In genomic region chr7:74693049-74693448, GRCm38 (mm10) we compare ENCODE assay signal across 16 mouse cellular contexts.
DNase-seq lines count a peak whose midpoint lies in the region; ATAC-seq and TF ChIP-seq lines count a peak whose summit lies in the region.
"Had no signal": no experiment of that assay in that cellular context is flagged by ENCODE, and none has a peak within 500 bp of the region (broad histone marks: within the 10 kb centered on the region; RNA-seq: fewer than 3 reads in every experiment).

No protein-coding gene starts in this region.

- ATAC-seq in granulocyte monocyte progenitor cell, adult 5-6 weeks (replicated peaks; ENCODE audit: poor library complexity, severe bottlenecking): peak; percentile 74
- peak; percentile 50 for ATAC-seq in lung, postnatal 0 days
- ATAC-seq in midbrain, embryonic 16.5 days: no peak
- ATAC-seq: intestine, embryonic 15.5 days had no signal

- no peaks in the 10 kb centered on the region for H3K9me3 ChIP-seq in MEL (replicated peaks; ENCODE audit: insufficient read depth, low read length)
- H3K9me3 ChIP-seq in lung, postnatal 0 days (ENCODE audit: low read length): no peaks in the 10 kb centered on the region
- H3K9me3 ChIP-seq in midbrain, embryonic 16.5 days (replicated peaks; ENCODE audit: control insufficient read depth, low read length, poor library complexity, severe bottlenecking): no peaks in the 10 kb centered on the region
- H3K9me3 ChIP-seq: forebrain, embryonic 10.5 days; hindbrain, embryonic 10.5 days; intestine, embryonic 15.5 days; midbrain, embryonic 12.5 days had no signal

- peak; percentile 23 for DNase-seq in heart, adult 8-10 months (ENCODE audit: low spot score)
- no peak for DNase-seq in heart, postnatal 36 days
- DNase-seq in MEL (ENCODE audit: low read depth, low spot score): peak; percentile 2
- peak; percentile 47 for DNase-seq in lung, postnatal 0 days (ENCODE audit: low spot score)
- no peak for DNase-seq in urinary bladder, postnatal 25 days (ENCODE audit: low spot score)
- DNase-seq: cerebellum, postnatal 14 days; gastrocnemius, postnatal 36 days; layer of hippocampus, adult 9-11 months; right cerebral cortex, postnatal 14 days had no signal

- 49% methylated on average over 3 of the region's 3 CpGs for WGBS in lung, postnatal 0 days
- 79% methylated on average over 3 of the region's 3 CpGs for WGBS in midbrain, embryonic 16.5 days

- H3K9ac ChIP-seq in MEL (ENCODE audit: control insufficient read depth, low read depth, low read length, poor library complexity, severe bottlenecking): no peak overlapping the region
- H3K9ac ChIP-seq in lung, postnatal 0 days (replicated peaks; ENCODE audit: low read depth): no peak overlapping the region
- H3K9ac ChIP-seq in midbrain, embryonic 16.5 days (ENCODE audit: low read depth, low read length): no peak overlapping the region
- H3K9ac ChIP-seq: intestine, embryonic 15.5 days; liver, embryonic 14.5 days; midbrain, embryonic 12.5 days had no signal

- no peak for TF ChIP-seq EP300 in MEL (IDR thresholded peaks at IDR 0.05; ENCODE audit: low read depth in 1 of 2, low read length in 2 of 2)
- peak; percentile 68 for TF ChIP-seq EP300 in lung, postnatal 0 days (IDR thresholded peaks at IDR 0.05)

- no peaks in the 10 kb centered on the region for H3K79me2 ChIP-seq in MEL (ENCODE audit: control insufficient read depth, insufficient read depth, low read length, poor library complexity)

- H3K4me2 ChIP-seq in lung, postnatal 0 days (replicated peaks; ENCODE audit: low read depth, low read length): no peak overlapping the region
- no peak overlapping the region for H3K4me2 ChIP-seq in midbrain, embryonic 16.5 days (ENCODE audit: low read length)
- H3K4me2 ChIP-seq: intestine, embryonic 15.5 days; midbrain, embryonic 12.5 days had no signal

- no peak for TF ChIP-seq CTCF in MEL (IDR thresholded peaks at IDR 0.05 in 2 of 3, conservative IDR thresholded peaks at IDR 0.05 in 1 of 3; ENCODE audit: control insufficient read depth in 1 of 3, insufficient read depth in 1 of 3, low read depth in 2 of 3, low read length in 3 of 3, poor library complexity in 1 of 3, severe bottlenecking in 1 of 3)
- peak; percentile 17; the same call in 1 of the 2 replicates for TF ChIP-seq CTCF in lung, postnatal 0 days (IDR thresholded peaks at IDR 0.05)

- H3K4me3 ChIP-seq in MEL (ENCODE audit: control insufficient read depth in 1 of 2, insufficient read depth in 1 of 2, low read depth in 2 of 2, low read length in 2 of 2): no peak overlapping the region
- no peak overlapping the region for H3K4me3 ChIP-seq in lung, postnatal 0 days (ENCODE audit: low read depth, low read length)
- H3K4me3 ChIP-seq in midbrain, embryonic 16.5 days (ENCODE audit: low read depth, low read length): no peak overlapping the region
- H3K4me3 ChIP-seq: forebrain, embryonic 10.5 days; hindbrain, embryonic 10.5 days; intestine, embryonic 15.5 days; midbrain, embryonic 12.5 days had no signal

- no peak overlapping the region for H3K27ac ChIP-seq in MEL (ENCODE audit: control insufficient read depth, low read depth, low read length)
- H3K27ac ChIP-seq in lung, postnatal 0 days (ENCODE audit: low read length): no peak overlapping the region
- no peak overlapping the region for H3K27ac ChIP-seq in midbrain, embryonic 16.5 days (ENCODE audit: low read length)
- H3K27ac ChIP-seq: forebrain, embryonic 10.5 days; hindbrain, embryonic 10.5 days; intestine, embryonic 15.5 days; liver, embryonic 14.5 days; midbrain, embryonic 12.5 days had no signal

- no peaks in the 10 kb centered on the region for H3K27me3 ChIP-seq in MEL (ENCODE audit: control insufficient read depth in 1 of 2, insufficient read depth in 2 of 2, low read length in 2 of 2)
- H3K27me3 ChIP-seq in lung, postnatal 0 days (replicated peaks; ENCODE audit: insufficient read depth, low read length): no peaks in the 10 kb centered on the region
- H3K27me3 ChIP-seq in midbrain, embryonic 16.5 days (ENCODE audit: control insufficient read depth, insufficient read depth, low read depth, low read length): no peaks in the 10 kb centered on the region
- H3K27me3 ChIP-seq: intestine, embryonic 15.5 days; midbrain, embryonic 12.5 days had no signal

- no peaks in the 10 kb centered on the region for H3K36me3 ChIP-seq in MEL (ENCODE audit: control insufficient read depth in 1 of 2, insufficient read depth in 2 of 2, low read length in 2 of 2)
- H3K36me3 ChIP-seq in lung, postnatal 0 days (ENCODE audit: insufficient read depth, low read length): no peaks in the 10 kb centered on the region
- H3K36me3 ChIP-seq in midbrain, embryonic 16.5 days (ENCODE audit: control insufficient read depth, insufficient read depth, low read length): no peaks in the 10 kb centered on the region
- H3K36me3 ChIP-seq: forebrain, embryonic 10.5 days; hindbrain, embryonic 10.5 days; intestine, embryonic 15.5 days; midbrain, embryonic 12.5 days had no signal

- no peak for TF ChIP-seq RAD21 in MEL (IDR thresholded peaks at IDR 0.05; ENCODE audit: low read depth, low read length)

- no peak for TF ChIP-seq POLR2A in MEL (IDR thresholded peaks at IDR 0.05; ENCODE audit: control insufficient read depth in 1 of 2, insufficient read depth in 1 of 2, low read depth in 1 of 2, low read length in 2 of 2, poor library complexity in 1 of 2)

- intact Hi-C loops in heart, postnatal 36 days (cut with DNase I): loop anchor here (5.0 kb wide), 1 partner anchor 136 kb away; no protein-coding TSS in a partner anchor

- no peaks in the 10 kb centered on the region for H3K4me1 ChIP-seq in MEL (ENCODE audit: control insufficient read depth in 1 of 2, insufficient read depth in 2 of 2, low read length in 2 of 2)
- no peaks in the 10 kb centered on the region for H3K4me1 ChIP-seq in lung, postnatal 0 days (ENCODE audit: insufficient read depth, low read depth, low read length)
- H3K4me1 ChIP-seq in midbrain, embryonic 16.5 days (ENCODE audit: control insufficient read depth, insufficient read depth, low read length): no peaks in the 10 kb centered on the region
- H3K4me1 ChIP-seq: intestine, embryonic 15.5 days had no signal

TF ChIP-seq in MEL, 35 proteins besides CTCF, POLR2A, EP300 and RAD21:
- TF ChIP-seq ETS1 (IDR thresholded peaks at IDR 0.05; ENCODE audit: low read depth, low read length) (no peak), MXI1 (IDR thresholded peaks at IDR 0.05; ENCODE audit: low read depth, low read length) (no peak), GATA1 (IDR thresholded peaks at IDR 0.05; ENCODE audit: low read depth, low read length) (no peak), NELFE (IDR thresholded peaks at IDR 0.05; ENCODE audit: low read depth, low read length) (no peak), CHD1 (IDR thresholded peaks at IDR 0.05; ENCODE audit: low read depth, low read length) (no peak), BHLHE40 (IDR thresholded peaks at IDR 0.05; ENCODE audit: borderline replicate concordance, low read depth, low read length) (no peak), USF1 (IDR thresholded peaks at IDR 0.05; ENCODE audit: low read depth, low read length) (no peak), E2F4 (IDR thresholded peaks at IDR 0.05; ENCODE audit: borderline replicate concordance, low read depth, low read length) (no peak), TAL1 (IDR thresholded peaks at IDR 0.05; ENCODE audit: low read length) (no peak), ZC3H11A (IDR thresholded peaks at IDR 0.05; ENCODE audit: low read depth, low read length) (no peak), ZNF384 (IDR thresholded peaks at IDR 0.05; ENCODE audit: low read depth, low read length) (no peak), ELF1 (IDR thresholded peaks at IDR 0.05; ENCODE audit: low read depth, low read length) (no peak), SMC3 (IDR thresholded peaks at IDR 0.05; ENCODE audit: low read depth, low read length) (no peak), HCFC1 (IDR thresholded peaks at IDR 0.05; ENCODE audit: low read depth, low read length) (no peak)

Comparison
In these comparisons a context has a peak if more than half of its experiments do, and no peak if none do; other contexts are left out.
1. DNase-seq: peak in heart, adult 8-10 months (single experiment), MEL (single experiment) and lung, postnatal 0 days (single experiment); none in heart, postnatal 36 days (0 of 2) and urinary bladder, postnatal 25 days (single experiment).